Mouse (Mus musculus) embryonic facial prominence, embryonic 13.5 days (tissue): ENCODE measurements around the gene Ddx43. TPM values are rescaled to one million over a fixed set of nuclear protein-coding genes. Genes with fewer than 3 reads are reported as not detected.

ENCODE experiments used
- ATAC-seq: fragments of 200-750 bp; cut with Nextera tagmentation; 2 replicates; pipeline ENCODE4 v1.8.0; 2017; ENCODE audit warnings: low read depth; ENCODE audit not compliant: insufficient number of reproducible peaks, insufficient read depth, low FRiP score, low TSS enrichment
- H3K27ac ChIP-seq: fragments of 300-500 bp; sonication (generic); 2 replicates; pipeline ENCODE4 v1.5.1; 2015; ENCODE audit warnings: moderate library complexity, mild to moderate bottlenecking, inconsistent platforms
- H3K27me3 ChIP-seq: fragments of 300-500 bp; sonication (generic); 2 replicates; pipeline ENCODE4 v1.6.1; 2015; ENCODE audit warnings: mild to moderate bottlenecking, inconsistent platforms
- H3K36me3 ChIP-seq: fragments of 300-500 bp; sonication (generic); 2 replicates; pipeline ENCODE4 v1.6.1; 2015; ENCODE audit warnings: mild to moderate bottlenecking, inconsistent platforms
- H3K4me1 ChIP-seq: fragments of 300-500 bp; sonication (generic); 2 replicates; pipeline ENCODE4 v1.6.1; 2015; ENCODE audit warnings: inconsistent platforms
- H3K4me2 ChIP-seq: fragments of 300-500 bp; sonication (generic); 2 replicates; pipeline ENCODE4 v1.6.1; 2015; ENCODE audit warnings: moderate library complexity, mild to moderate bottlenecking, inconsistent platforms
- H3K4me3 ChIP-seq: fragments of 300-500 bp; sonication (generic); 2 replicates; pipeline ENCODE4 v1.5.1; 2015; ENCODE audit warnings: mild to moderate bottlenecking, inconsistent platforms
- H3K9ac ChIP-seq: fragments of 300-500 bp; sonication (generic); 2 replicates; pipeline ENCODE4 v1.6.1; 2015; ENCODE audit warnings: mild to moderate bottlenecking, inconsistent platforms
- H3K9me3 ChIP-seq: fragments of 300-500 bp; sonication (generic); 2 replicates; pipeline ENCODE4 v1.6.1; 2016; ENCODE audit warnings: inconsistent platforms
- WGBS: fragments of 180-500 bp; shearing (Covaris S2); methylation state at CpG from one replicate; pipeline ENCODE4 v1.1.7; 2015; ENCODE audit warnings: mixed read lengths; 5-methylcytosine and 5-hydroxymethylcytosine counted together
- polyA plus RNA-seq: library from polyadenylated mRNA; unstranded; fragments of >200 nt; fragmentation: Nextera tagmentation; extraction: Ambion mirVana; gene quantifications from 2 replicates; pipeline ENCODE4 v1.2.1, GENCODE M21; 2015

The Ddx43 gene
- polyA plus RNA-seq, 1 experiment from 2014 or later = 0.24 TPM

- H3K27ac ChIP-seq = no peak overlapping the region
- H3K9me3 ChIP-seq = no peaks in the 10 kb centered on the region
- no peaks in the 10 kb centered on the region for H3K36me3 ChIP-seq
- no peaks in the 10 kb centered on the region; the same call in 1 of the 2 replicates for H3K4me1 ChIP-seq
- peak overlapping the region; percentile 65 for H3K4me2 ChIP-seq
- peak; percentile 48; the same call in 1 of the 2 replicates for ATAC-seq
- H3K27me3 ChIP-seq = no peaks in the 10 kb centered on the region
- 16% methylated on average over 24 of the region's 27 CpGs for WGBS
- H3K4me3 ChIP-seq = peak overlapping the region; percentile 38
- H3K9ac ChIP-seq = 0 out of 2 replicates have a peak overlapping the region, but pooled peaks have one; percentile 51
These were observed 31.8 kb downstream of the Ddx43 start for GRCm38 (mm10) chr9:78427362-78427781.

GRCm38 (mm10) chr9:78428185-78428584 lies 32.6 kb downstream of the Ddx43 start:
- H3K9ac ChIP-seq = no peak overlapping the region
- no peaks in the 10 kb centered on the region for H3K36me3 ChIP-seq
- no peaks in the 10 kb centered on the region; the same call in 1 of the 2 replicates for H3K4me1 ChIP-seq
- no peaks in the 10 kb centered on the region for H3K9me3 ChIP-seq
- H3K4me2 ChIP-seq = no peak overlapping the region
- WGBS = 76% methylated on average over 6 of the region's 6 CpGs
- H3K27ac ChIP-seq = no peak overlapping the region
- H3K4me3 ChIP-seq = no peak overlapping the region
- no peaks in the 10 kb centered on the region for H3K27me3 ChIP-seq
- no peak for ATAC-seq

- H3K27ac ChIP-seq = no peak overlapping the region
- no peaks in the 10 kb centered on the region for H3K27me3 ChIP-seq
- H3K4me2 ChIP-seq = no peak overlapping the region
- H3K4me1 ChIP-seq = no peaks in the 10 kb centered on the region; the same call in 1 of the 2 replicates
- no peaks in the 10 kb centered on the region for H3K9me3 ChIP-seq
- H3K36me3 ChIP-seq = no peaks in the 10 kb centered on the region
- H3K9ac ChIP-seq = no peak overlapping the region
- H3K4me3 ChIP-seq = no peak overlapping the region
- no peak for ATAC-seq
- WGBS = 87% methylated on average over 4 of the region's 4 CpGs
These were observed 33.4 kb downstream of the Ddx43 start for GRCm38 (mm10) chr9:78428870-78429432.

DNA sequence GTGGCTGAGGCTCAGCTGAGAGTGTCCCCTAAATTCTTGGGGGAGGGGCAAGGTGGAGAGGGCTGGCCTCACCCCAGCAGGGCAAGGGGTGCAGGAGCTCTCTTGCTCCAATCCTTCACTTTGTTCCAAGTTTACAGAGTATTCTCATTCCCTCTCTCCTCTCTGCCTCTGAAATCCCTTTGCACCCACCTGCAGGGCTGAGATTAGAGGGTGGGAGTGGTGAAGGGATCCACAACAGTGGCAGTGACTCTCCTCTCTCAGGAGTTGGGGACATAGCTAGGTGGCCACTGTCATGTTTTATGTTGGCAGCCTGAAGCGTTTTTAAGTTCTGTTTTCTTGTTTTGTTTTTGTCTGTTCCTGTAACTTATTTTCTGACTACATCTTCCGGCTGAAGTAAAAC lies 34.0 kb downstream of the Ddx43 start:
- no peak for ATAC-seq
- no peaks in the 10 kb centered on the region for H3K27me3 ChIP-seq
- H3K4me3 ChIP-seq = no peak overlapping the region
- no peak overlapping the region for H3K9ac ChIP-seq
- H3K27ac ChIP-seq = no peak overlapping the region
- H3K4me1 ChIP-seq = no peaks in the 10 kb centered on the region; the same call in 1 of the 2 replicates
- 50% methylated on average over 2 of the region's 2 CpGs for WGBS
- no peaks in the 10 kb centered on the region for H3K36me3 ChIP-seq
- no peaks in the 10 kb centered on the region for H3K9me3 ChIP-seq
- no peak overlapping the region for H3K4me2 ChIP-seq

- 74% methylated on average over 6 of the region's 6 CpGs for WGBS
- no peak overlapping the region for H3K9ac ChIP-seq
These were observed 34.9 kb downstream of the Ddx43 start for GRCm38 (mm10) chr9:78430486-78430885.

DNA sequence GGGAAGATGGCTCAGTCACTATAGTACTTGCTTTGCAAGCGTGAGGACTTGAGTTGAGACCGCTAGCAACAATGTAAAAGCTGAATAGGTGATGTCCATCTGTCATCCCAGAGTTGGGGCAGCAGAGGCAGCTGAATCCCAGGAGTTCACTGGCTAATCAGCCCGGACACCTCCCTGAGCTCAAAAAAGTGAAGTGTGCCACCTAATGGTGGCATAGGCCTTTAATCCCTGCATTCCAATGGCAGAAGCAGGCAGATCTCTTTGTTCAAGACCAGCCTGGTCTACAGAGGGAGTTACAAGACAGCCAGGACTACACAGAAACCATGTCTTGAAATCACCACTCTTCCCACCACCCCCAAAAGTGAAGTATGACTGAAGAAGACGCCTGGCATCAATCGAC lies 36.9 kb downstream of the Ddx43 start:
- no peak overlapping the region for H3K9ac ChIP-seq
- H3K27ac ChIP-seq = no peak overlapping the region
- H3K4me1 ChIP-seq = no peaks in the 10 kb centered on the region; the same call in 1 of the 2 replicates
- no peak for ATAC-seq
- no peaks in the 10 kb centered on the region for H3K9me3 ChIP-seq
- H3K36me3 ChIP-seq = no peaks in the 10 kb centered on the region
- H3K4me2 ChIP-seq = no peak overlapping the region
- H3K4me3 ChIP-seq = no peak overlapping the region
- H3K27me3 ChIP-seq = no peaks in the 10 kb centered on the region
- WGBS = 88% methylated on average over 5 of the region's 5 CpGs

More at GRCm38 (mm10) chr9:78430486-78430885, 34.9 kb downstream of the Ddx43 start:
- Histone ChIP-seq H3K27me3 (no peaks in the 10 kb centered on the region), H3K4me3 (no peak overlapping the region), H3K9me3 (no peaks in the 10 kb centered on the region), H3K4me2 (no peak overlapping the region), H3K4me1 (no peaks in the 10 kb centered on the region; the same call in 1 of the 2 replicates), H3K36me3 (no peaks in the 10 kb centered on the region), H3K27ac (no peak overlapping the region)
- ATAC-seq = no peak

DNA sequence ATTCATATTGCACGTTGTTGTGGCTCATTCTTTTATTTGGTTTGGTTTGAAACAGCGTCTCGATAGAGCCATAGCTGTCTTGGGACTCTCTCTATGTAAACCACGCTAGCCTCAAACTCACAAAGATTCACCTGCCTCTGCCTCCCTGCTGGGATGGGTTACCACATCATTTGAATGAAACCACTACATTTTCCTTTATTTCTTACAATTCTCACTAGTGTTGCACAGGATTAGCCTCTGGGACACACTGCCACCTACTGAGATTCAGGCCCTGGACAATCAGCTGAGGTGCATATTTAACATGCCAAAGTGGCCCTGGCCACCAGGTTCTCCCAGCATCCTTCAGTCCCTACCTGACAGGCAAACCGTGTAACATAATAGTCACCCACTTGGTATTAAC lies 43.8 kb downstream of the Ddx43 start:
- Histone ChIP-seq H3K4me3 (no peak overlapping the region), H3K4me2 (no peak overlapping the region)
- WGBS = 65% methylated on average over 5 of the region's 5 CpGs

DNA sequence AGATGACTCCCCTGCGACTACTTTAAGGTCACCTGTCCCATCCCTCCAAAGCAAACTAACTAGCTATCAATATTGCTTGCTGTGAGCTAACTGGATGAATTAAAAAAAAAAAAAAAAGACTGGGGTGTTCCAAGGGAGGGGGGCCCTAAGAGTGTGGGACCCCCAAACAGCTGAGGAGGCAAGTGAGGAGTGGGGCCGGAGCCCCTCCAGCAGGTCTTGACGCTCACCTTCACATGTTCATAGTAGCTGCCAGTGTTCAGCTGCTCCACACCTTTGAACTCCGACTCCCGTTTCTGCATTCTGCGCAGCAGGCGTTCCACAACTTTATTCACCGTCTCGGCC lies 46.6 kb downstream of the Ddx43 start:
- peak overlapping the region; percentile 51 for H3K4me3 ChIP-seq
- no peak overlapping the region for H3K27ac ChIP-seq
- no peaks in the 10 kb centered on the region for H3K36me3 ChIP-seq
- peak overlapping the region; percentile 72 for H3K9ac ChIP-seq
- WGBS = 3% methylated on average over 9 of the region's 9 CpGs
- peaks cover 85% of the 10 kb centered on the region for H3K27me3 ChIP-seq
- no peak for ATAC-seq
- no peaks in the 10 kb centered on the region for H3K9me3 ChIP-seq
- peaks cover 12% of the 10 kb centered on the region; the same call in 1 of the 2 replicates for H3K4me1 ChIP-seq
- H3K4me2 ChIP-seq = peak overlapping the region; percentile 82

More for the DNA sequence above, 43.8 kb downstream of the Ddx43 start:
- Histone ChIP-seq H3K27ac (no peak overlapping the region), H3K9me3 (no peaks in the 10 kb centered on the region), H3K36me3 (no peaks in the 10 kb centered on the region), H3K27me3 (peaks cover 59% of the 10 kb centered on the region), H3K9ac (no peak overlapping the region), H3K4me1 (peaks cover 12% of the 10 kb centered on the region; the same call in 1 of the 2 replicates)
- ATAC-seq = no peak

DNA sequence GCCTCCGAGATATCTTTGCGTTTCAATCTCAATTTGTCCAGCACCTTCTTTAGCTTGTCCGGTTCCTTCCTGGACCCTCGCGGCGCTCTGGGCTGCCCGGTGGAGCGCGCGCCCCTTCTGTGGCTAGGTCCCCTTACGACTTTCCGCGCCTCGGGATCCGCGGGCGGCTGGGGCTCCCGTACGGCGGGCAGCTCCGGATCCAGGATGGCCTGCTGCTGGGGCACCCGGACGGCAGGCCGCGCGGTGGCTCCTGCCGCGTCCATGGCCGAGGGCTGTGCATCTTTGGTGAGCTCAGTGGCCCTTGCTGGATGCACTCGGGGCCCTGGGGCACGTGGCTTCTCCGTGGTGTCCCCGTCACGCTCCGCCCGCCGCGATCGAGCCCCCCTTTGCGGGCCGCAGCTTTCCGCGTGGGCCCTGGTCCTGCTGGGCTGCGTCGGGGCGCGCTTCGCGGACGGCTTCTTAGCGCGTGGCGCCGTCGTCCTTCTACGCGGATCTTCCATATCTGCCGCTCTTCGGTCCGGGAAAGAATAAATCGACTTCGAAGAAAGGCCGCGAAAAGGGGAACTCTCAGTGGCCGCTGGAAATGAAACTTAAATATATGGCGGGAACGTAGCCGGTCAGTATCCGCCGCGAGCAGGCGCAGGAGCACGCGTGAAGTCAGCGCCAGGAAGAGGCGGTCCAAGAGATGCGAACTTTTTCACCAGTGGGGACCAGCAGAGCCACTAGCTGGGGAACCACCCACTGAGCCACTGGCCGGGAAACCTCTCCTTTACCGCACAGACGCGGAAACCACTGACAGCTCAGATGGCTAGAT lies 47.2 kb downstream of the Ddx43 start, which contains the start of gene Cgas:
TSS of gene Cgas (minus strand) at position 659 of the 814 bp plus-strand sequence.
- 0 out of 2 replicates have a peak, but pooled peaks have one; percentile 21 for ATAC-seq
- Histone ChIP-seq H3K4me3 (peak within 1 kb of the TSS; percentile 51), H3K36me3 (no peaks in the 10 kb centered on the region), H3K4me2 (peak within 1 kb of the TSS; percentile 82), H3K27ac (no peak within 1 kb of the TSS), H3K9ac (peak within 1 kb of the TSS; percentile 72), H3K4me1 (peaks cover 12% of the 10 kb centered on the region; the same call in 1 of the 2 replicates), H3K9me3 (no peaks in the 10 kb centered on the region), H3K27me3 (peaks cover 86% of the 10 kb centered on the region)
- WGBS = under 1% methylated on average over 81 of the region's 81 CpGs

DNA sequence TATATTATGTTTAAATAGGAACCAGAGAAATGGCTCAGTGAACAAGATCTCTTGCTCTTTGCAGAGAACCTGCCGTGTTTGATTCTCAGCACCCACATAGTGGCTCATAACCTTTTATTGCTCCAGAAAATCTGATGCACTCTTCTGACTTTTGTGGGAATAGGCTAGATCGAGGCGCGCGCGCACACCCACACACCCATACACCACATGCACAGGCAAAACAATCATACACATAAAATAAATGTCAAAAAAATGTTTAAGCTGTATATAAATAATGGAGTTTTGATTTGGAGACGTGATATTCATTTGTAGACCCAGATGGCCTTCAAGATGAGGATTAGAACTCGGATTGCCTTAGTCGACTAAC lies 52.0 kb downstream of the Ddx43 start:
- Histone ChIP-seq H3K9me3 (no peaks in the 10 kb centered on the region), H3K4me2 (peak overlapping the region; percentile 60), H3K9ac (peak overlapping the region; percentile 91), H3K27ac (no peak overlapping the region), H3K27me3 (peaks cover 45% of the 10 kb centered on the region), H3K4me1 (peaks cover 13% of the 10 kb centered on the region), H3K36me3 (peaks cover 17% of the 10 kb centered on the region), H3K4me3 (peak overlapping the region; percentile 97)
- ATAC-seq = peak; percentile 11; the same call in 1 of the 2 replicates
- WGBS = 25% methylated on average over 9 of the region's 9 CpGs

DNA sequence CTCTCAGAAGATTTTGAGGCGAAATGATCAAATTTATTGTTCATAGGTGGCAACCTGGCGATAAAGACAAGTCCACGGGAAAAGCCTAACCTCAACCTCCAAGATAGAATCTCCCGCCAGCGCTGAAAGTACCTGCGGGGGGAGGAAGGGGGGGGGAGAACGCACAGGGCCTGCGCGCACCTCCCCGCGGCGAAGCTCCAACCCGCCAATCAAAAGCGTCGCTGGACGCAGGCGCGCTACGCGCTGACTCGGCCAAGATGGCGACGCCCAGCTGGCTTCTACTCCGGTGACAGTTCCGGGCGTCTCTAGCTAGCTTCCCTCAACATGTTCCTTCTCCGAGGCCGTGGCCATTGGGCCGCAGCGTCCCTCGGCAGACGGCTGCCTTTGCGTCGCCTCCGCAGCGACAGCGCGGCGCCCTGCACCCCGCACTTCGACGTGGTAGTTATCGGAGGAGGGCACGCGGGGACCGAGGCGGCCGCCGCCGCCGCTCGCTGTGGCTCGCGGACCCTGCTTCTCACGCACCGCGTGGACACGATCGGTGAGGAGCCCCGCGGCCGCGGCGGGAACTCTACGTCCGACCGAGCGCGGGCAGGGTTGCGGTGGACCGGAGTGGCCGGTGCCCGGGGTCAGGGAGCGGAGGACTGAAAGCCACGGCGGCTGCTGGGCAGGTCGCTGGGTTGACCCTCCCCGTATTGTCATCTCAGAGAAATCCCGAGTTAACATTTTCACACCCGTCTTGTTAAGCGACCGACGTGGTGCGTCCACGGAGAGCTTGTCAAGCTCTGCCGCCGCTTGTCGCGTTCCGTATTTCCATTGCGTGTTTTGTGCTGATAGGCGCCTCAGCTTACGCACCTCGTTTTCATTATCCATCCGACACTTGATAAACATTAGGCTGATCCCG lies 52.6 kb downstream of the Ddx43 start, which contains the start of the genes Mto1 and Gm17324:
TSS of gene Mto1 (plus strand) at position 236 of the 901 bp plus-strand sequence.
TSS of gene Gm17324 (minus strand) at position 814 of the 901 bp plus-strand sequence.
- Histone ChIP-seq H3K9me3 (no peaks in the 10 kb centered on the region), H3K9ac (peak within 1 kb of the TSS; percentile 91), H3K4me1 (peaks cover 7% of the 10 kb centered on the region), H3K27ac (peak within 1 kb of the TSS; percentile 87), H3K4me2 (peak within 1 kb of the TSS; percentile 60), H3K36me3 (peaks cover 24% of the 10 kb centered on the region), H3K27me3 (peaks cover 38% of the 10 kb centered on the region), H3K4me3 (peak within 1 kb of the TSS; percentile 97)
- under 1% methylated on average over 96 of the region's 96 CpGs for WGBS
- peak; percentile 87 for ATAC-seq
